Mouse (Mus musculus): ENCODE data around the gene Micall2.
"Not testable (repeated sequence)": the region's sequence is repeated elsewhere in the genome, so short reads cannot be mapped to it uniquely, and the experiment has no call there.

Gene Micall2

GRCm38 (mm10) chr5:139727261-139727660 lies 8.9 kb downstream of the Micall2 start:
- DNase-seq: no peak

- DNase-seq: no peak
Observed at GRCm38 (mm10) chr5:139726186-139726585, 9.9 kb downstream of the Micall2 start.

- no peak for DNase-seq
Observed at GRCm38 (mm10) chr5:139724336-139725116, 11.6 kb downstream of the Micall2 start.

GRCm38 (mm10) chr5:139723113-139723512 lies 13.0 kb downstream of the Micall2 start:
- DNase-seq: no peak

GRCm38 (mm10) chr5:139722709-139723108 lies 13.4 kb downstream of the Micall2 start:
- no peak for DNase-seq

- no peak for DNase-seq
Observed at GRCm38 (mm10) chr5:139718949-139719348, 17.2 kb downstream of the Micall2 start.

GRCm38 (mm10) chr5:139718540-139718939 lies 17.6 kb downstream of the Micall2 start:
- DNase-seq: no peak

GRCm38 (mm10) chr5:139717723-139718122 lies 18.4 kb downstream of the Micall2 start:
- DNase-seq: peak; percentile 31

- DNase-seq: no peak
Observed at GRCm38 (mm10) chr5:139706496-139706895, 29.6 kb downstream of the Micall2 start.

GRCm38 (mm10) chr5:139702905-139703304 lies 33.2 kb downstream of the Micall2 start:
- DNase-seq: no peak

GRCm38 (mm10) chr5:139702236-139702635 lies 33.9 kb downstream of the Micall2 start:
- DNase-seq: no peak

- DNase-seq: no peak
Observed at GRCm38 (mm10) chr5:139696954-139697353, 39.2 kb downstream of the Micall2 start.

- not testable (repeated sequence) for DNase-seq
Observed at GRCm38 (mm10) chr5:139695876-139696275, 40.3 kb downstream of the Micall2 start.

GRCm38 (mm10) chr5:139694989-139695571 lies 41.1 kb downstream of the Micall2 start:
- DNase-seq: no peak

- no peak for DNase-seq
Observed at GRCm38 (mm10) chr5:139694292-139694988, 41.7 kb downstream of the Micall2 start.

- no peak for DNase-seq
Observed at GRCm38 (mm10) chr5:139690791-139691190, 45.3 kb downstream of the Micall2 start.

GRCm38 (mm10) chr5:139688356-139688755 lies 47.8 kb downstream of the Micall2 start:
- no peak for DNase-seq

GRCm38 (mm10) chr5:139687646-139688045 lies 48.5 kb downstream of the Micall2 start:
- DNase-seq: no peak

GRCm38 (mm10) chr5:139686530-139687249 lies 49.4 kb downstream of the Micall2 start:
- no peak for DNase-seq

GRCm38 (mm10) chr5:139683228-139683627 lies 52.9 kb downstream of the Micall2 start:
- no peak for DNase-seq

GRCm38 (mm10) chr5:139682631-139682977 lies 53.5 kb downstream of the Micall2 start:
- DNase-seq: no peak

GRCm38 (mm10) chr5:139681832-139682630 lies 54.1 kb downstream of the Micall2 start:
- DNase-seq: no peak

GRCm38 (mm10) chr5:139675707-139675967 lies 60.5 kb downstream of the Micall2 start:
- DNase-seq: no peak
